Mouse (Mus musculus): ENCODE measurements around the gene Mroh3. TPM values are rescaled to one million over a fixed set of nuclear protein-coding genes. Genes with fewer than 3 reads are reported as not detected.

Mroh3 gene
- 0.91 TPM for polyA plus RNA-seq (2021)

DNA sequence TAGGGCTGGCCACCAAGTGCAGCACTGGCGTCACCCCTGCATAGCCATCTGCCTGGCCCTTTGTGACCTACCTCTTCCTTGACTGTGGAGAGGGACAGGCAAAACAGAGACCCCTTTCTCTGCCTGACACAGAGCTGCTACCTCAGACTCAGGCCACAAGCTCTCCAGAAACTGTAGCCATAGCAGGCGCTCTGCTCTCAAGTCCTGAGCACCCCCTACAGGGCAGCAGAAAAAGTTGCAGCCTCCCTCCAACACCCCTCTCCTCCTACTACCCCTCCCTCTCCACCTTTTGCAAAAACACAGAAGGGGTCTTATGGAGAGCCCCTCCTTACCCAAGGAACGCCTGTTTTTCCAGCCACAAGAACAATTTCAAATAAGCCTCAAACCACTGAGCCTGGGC, at the start of gene Mroh3:
Gene Mroh3 (minus strand): TSS at position 26 of the 400 bp plus-strand sequence.
- in situ Hi-C loops (cut with MboI; ENCODE audit: low pct_unique_long_range_greater_than_20kb): no loop called here
- no peaks in the 10 kb centered on the region for H3K27me3 ChIP-seq
- CTCF ChIA-PET: interaction anchor here (1.1 to 2.0 kb wide), 3 partner anchors 24 to 95 kb away, joined by 3 to 7 read pairs (median 4); no protein-coding TSS in a partner anchor
- no peak for TF ChIP-seq CTCF (IDR thresholded peaks at IDR 0.05)
- no peak for DNase-seq (ENCODE audit: low read depth, low spot score)
- POLR2A ChIA-PET: no interaction called here
- no peak for ATAC-seq

DNA sequence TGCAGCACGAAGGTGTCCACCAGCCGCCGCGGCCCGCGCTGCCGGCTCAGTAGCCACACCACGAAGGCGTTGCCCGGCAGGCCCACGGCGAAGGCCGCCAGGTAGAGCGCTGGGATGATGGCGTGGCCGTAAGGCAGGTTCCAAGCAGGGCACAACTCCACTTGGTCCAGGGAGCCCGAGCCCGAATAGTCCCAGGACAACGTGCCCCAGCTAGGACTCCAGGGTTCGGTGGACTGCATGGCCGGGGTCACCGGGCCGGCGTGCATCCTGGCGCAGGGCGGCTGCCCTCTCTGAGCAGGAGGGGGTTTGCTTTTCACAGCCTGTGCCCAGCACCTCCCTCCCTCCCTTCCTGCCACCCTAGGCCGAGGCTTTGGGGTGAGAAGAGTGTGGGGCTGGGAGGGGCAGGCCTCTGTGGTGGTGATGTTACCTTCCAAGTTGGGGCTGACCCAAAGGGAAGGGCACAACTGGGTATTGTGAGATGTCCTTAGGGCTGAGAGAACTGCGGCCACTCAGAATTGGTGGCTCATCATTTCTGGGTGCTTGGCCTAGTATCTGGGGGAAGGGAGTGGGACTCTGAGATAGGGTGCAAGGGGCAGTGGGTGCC, 48.1 kb upstream of the Mroh3 start, which contains the start of gene Gpr25:
Gene Gpr25 (minus strand): TSS at position 239 of the 604 bp plus-strand sequence.
- POLR2A ChIA-PET: no interaction called here
- H3K27me3 ChIP-seq: peaks cover 21% of the 10 kb centered on the region
- DNase-seq (ENCODE audit: low read depth, low spot score): no peak
- ATAC-seq: peak; percentile 13
- CTCF ChIA-PET: no interaction called here
- in situ Hi-C loops (cut with MboI; ENCODE audit: low pct_unique_long_range_greater_than_20kb): loop anchor here (5.0 kb wide), 1 partner anchor 88 kb away; no protein-coding TSS in a partner anchor
- TF ChIP-seq CTCF (IDR thresholded peaks at IDR 0.05): no peak

DNA sequence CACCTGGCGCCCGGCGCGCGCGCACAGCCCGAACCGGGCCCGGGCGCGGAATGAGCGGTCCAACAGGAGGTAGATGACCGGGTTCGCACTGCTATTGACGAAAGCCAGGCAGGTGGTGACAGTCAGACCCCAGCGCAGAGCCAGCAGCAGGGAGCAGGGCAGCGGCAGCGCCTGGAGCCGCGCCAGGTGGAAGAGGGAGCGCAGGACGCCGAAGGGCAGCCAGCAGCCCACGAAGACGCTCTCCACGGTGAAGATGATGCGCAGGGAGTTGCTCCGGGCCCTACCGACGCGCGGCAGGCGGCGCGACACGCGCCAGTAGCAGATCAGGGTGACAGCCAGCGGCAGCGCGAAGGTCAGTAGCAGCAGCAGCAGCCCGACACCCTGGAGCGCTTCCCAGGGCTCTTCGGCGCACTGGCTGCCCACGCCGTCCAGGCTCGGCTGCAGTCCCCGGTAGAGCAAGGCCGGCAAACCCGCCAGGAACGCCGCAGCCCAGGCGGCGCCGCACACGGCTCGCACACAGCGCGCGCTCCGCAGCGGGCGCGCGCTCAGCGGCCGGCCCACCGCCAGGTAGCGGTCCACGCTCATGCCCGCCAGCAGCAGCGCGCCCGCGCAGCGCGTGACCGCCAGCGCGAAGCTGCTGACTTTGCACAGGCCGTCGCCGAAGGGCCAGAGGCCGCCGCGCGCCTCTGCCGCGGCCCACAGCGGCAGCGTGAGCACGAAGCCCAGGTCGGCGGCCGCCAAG, 47.4 kb upstream of the Mroh3 start:
- in situ Hi-C loops (cut with MboI; ENCODE audit: low pct_unique_long_range_greater_than_20kb): loop anchor here (5.0 kb wide), 1 partner anchor 88 kb away; no protein-coding TSS in a partner anchor
- DNase-seq (ENCODE audit: low read depth, low spot score) (no peak), ATAC-seq (peak; percentile 36)
- no peak for TF ChIP-seq CTCF (IDR thresholded peaks at IDR 0.05)
- CTCF ChIA-PET: no interaction called here
- POLR2A ChIA-PET: no interaction called here
- peaks cover 21% of the 10 kb centered on the region for H3K27me3 ChIP-seq

- no peak for ATAC-seq
- POLR2A ChIA-PET: no interaction called here
These were observed 46.9 kb upstream of the Mroh3 start for GRCm38 (mm10) chr1:136259543-136259892.

GRCm38 (mm10) chr1:136258495-136258894, 45.9 kb upstream of the Mroh3 start:
- in situ Hi-C loops (cut with MboI; ENCODE audit: low pct_unique_long_range_greater_than_20kb): no loop called here
- ChIA-PET POLR2A (no interaction called here), CTCF (interaction anchor here (1.1 kb wide), 1 partner anchor 16 kb away, joined by 3 read pairs; no protein-coding TSS in a partner anchor)
- no peak for ATAC-seq
- no peak for TF ChIP-seq CTCF (IDR thresholded peaks at IDR 0.05)
- H3K27me3 ChIP-seq: peaks cover 21% of the 10 kb centered on the region
- no peak for DNase-seq (ENCODE audit: low read depth, low spot score)

More at GRCm38 (mm10) chr1:136259543-136259892, 46.9 kb upstream of the Mroh3 start:
- CTCF ChIA-PET: no interaction called here
- DNase-seq (ENCODE audit: low read depth, low spot score): no peak
- in situ Hi-C loops (cut with MboI; ENCODE audit: low pct_unique_long_range_greater_than_20kb): no loop called here
- no peak for TF ChIP-seq CTCF (IDR thresholded peaks at IDR 0.05)
- peaks cover 21% of the 10 kb centered on the region for H3K27me3 ChIP-seq

DNA sequence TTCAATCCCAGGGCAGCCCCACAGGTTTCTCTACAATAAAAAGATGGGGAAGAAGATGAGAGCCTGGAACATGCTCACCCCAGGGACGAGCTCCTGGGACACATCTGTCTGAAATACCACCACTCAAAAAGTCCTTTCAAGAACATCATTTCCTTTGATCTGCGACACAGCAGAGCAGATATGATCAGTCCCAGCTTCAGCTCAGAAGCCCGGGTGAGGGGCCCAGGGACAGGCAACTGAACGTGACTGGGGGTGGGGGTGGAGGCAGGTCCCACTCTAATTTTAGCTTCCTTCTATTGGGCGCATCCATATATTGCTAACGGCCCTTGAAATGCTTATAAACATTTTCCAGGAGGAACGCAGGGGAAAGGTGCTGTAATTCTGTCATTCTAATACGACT, 43.0 kb upstream of the Mroh3 start:
- peaks cover 21% of the 10 kb centered on the region for H3K27me3 ChIP-seq
- TF ChIP-seq CTCF (IDR thresholded peaks at IDR 0.05): no peak
- ATAC-seq (no peak), DNase-seq (ENCODE audit: low read depth, low spot score) (no peak)
- in situ Hi-C loops (cut with MboI; ENCODE audit: low pct_unique_long_range_greater_than_20kb): no loop called here
- CTCF ChIA-PET: no interaction called here
- POLR2A ChIA-PET: no interaction called here

DNA sequence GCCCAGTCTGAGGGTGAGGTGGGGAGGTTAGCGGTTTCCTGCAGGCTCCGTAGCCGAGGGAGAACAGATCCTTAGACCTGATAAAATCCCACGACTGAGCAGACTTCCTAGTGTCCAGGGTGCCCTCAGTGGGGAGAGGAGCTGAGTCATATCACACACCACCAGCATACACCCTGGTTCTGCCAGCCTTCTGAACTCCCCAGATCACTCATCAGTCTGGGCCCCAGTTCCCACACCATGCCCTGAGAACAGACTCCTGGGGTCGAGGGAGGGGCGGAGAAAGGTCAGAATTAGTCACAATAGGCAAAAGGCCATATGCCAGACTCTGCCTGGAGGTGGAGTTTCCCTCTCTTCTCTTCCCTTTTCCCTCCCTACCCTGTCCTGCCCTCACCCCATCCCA, 42.5 kb upstream of the Mroh3 start:
- no peak for TF ChIP-seq CTCF (IDR thresholded peaks at IDR 0.05)
- DNase-seq (ENCODE audit: low read depth, low spot score): no peak
- peaks cover 21% of the 10 kb centered on the region for H3K27me3 ChIP-seq
- ATAC-seq: no peak
- ChIA-PET CTCF (no interaction called here), POLR2A (no interaction called here)
- in situ Hi-C loops (cut with MboI; ENCODE audit: low pct_unique_long_range_greater_than_20kb): no loop called here

GRCm38 (mm10) chr1:136254503-136255065, 42.0 kb upstream of the Mroh3 start:
- DNase-seq (ENCODE audit: low read depth, low spot score) (no peak), ATAC-seq (no peak)
- CTCF ChIA-PET: no interaction called here
- in situ Hi-C loops (cut with MboI; ENCODE audit: low pct_unique_long_range_greater_than_20kb): no loop called here
- no peak for TF ChIP-seq CTCF (IDR thresholded peaks at IDR 0.05)
- H3K27me3 ChIP-seq: peaks cover 15% of the 10 kb centered on the region
- POLR2A ChIA-PET: interaction anchor here (1.0 kb wide), 1 partner anchor 11 kb away, joined by 3 read pairs; no protein-coding TSS in a partner anchor

DNA sequence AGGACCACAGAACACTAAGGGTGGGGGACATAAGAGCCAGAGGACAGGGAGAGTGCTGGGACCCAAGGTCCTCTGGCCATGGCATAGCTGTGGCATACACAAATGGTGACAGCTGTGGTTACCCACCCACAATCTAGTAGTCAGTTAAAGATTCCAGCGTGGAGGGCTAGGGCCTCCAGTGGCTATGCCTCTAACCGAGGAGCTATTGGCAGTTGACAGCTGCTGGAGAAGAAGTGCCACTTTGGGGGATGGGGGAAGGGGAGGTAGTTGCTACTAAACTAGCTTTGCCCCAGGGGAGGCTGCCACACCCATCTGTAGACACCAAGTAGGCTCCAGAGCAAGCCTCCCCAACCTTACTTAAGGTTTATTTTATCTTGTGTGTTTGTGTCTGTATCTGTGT, 40.8 kb upstream of the Mroh3 start:
- no peak for ATAC-seq
- TF ChIP-seq CTCF (IDR thresholded peaks at IDR 0.05): no peak
- peaks cover 12% of the 10 kb centered on the region for H3K27me3 ChIP-seq
- ChIA-PET POLR2A (interaction anchor here (0.7 to 1.1 kb wide), 3 partner anchors 12 to 433 kb away, joined by 3 to 4 read pairs (median 4); no protein-coding TSS in a partner anchor), CTCF (interaction anchor here (1.9 kb wide), 1 partner anchor 12 kb away, joined by 6 read pairs; no protein-coding TSS in a partner anchor)
- in situ Hi-C loops (cut with MboI; ENCODE audit: low pct_unique_long_range_greater_than_20kb): no loop called here
- no peak for DNase-seq (ENCODE audit: low read depth, low spot score)

DNA sequence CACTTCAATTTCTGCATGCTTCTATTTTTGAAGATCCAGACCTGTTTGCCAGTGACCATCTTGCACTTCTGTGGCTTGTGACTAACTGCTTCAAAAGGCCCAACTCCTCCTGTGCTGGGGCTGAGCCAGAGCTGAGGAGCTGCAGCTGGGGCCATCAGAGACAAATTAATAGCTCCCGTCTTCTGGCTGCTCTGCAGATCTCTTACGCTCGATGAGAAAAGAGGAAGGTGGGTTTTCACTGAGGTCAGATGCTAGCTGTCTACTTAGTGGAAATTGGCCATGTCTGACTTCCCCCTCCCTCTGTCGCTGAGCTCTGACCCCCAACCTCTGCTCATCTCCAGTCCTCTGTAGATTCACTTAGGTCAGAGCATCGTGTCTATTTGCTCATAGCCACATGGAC, 37.0 kb upstream of the Mroh3 start:
- ATAC-seq: no peak
- TF ChIP-seq CTCF (IDR thresholded peaks at IDR 0.05): no peak
- in situ Hi-C loops (cut with MboI; ENCODE audit: low pct_unique_long_range_greater_than_20kb): no loop called here
- no peaks in the 10 kb centered on the region for H3K27me3 ChIP-seq
- POLR2A ChIA-PET: interaction anchor here (0.5 kb wide), 1 partner anchor 210 kb away, joined by 3 read pairs; no protein-coding TSS in a partner anchor
- no peak for DNase-seq (ENCODE audit: low read depth, low spot score)
- CTCF ChIA-PET: no interaction called here

- DNase-seq (ENCODE audit: low read depth, low spot score) (no peak), ATAC-seq (no peak)
- no peak for TF ChIP-seq CTCF (IDR thresholded peaks at IDR 0.05)
- H3K27me3 ChIP-seq: no peaks in the 10 kb centered on the region
- ChIA-PET CTCF (interaction anchor here (1.4 kb wide), 1 partner anchor 14 kb away, joined by 4 read pairs; no protein-coding TSS in a partner anchor), POLR2A (interaction anchor here (0.9 kb wide), 1 partner anchor 14 kb away, joined by 3 read pairs; the partner anchor contains the start of gene Inava)
- in situ Hi-C loops (cut with MboI; ENCODE audit: low pct_unique_long_range_greater_than_20kb): no loop called here
These were observed 34.8 kb upstream of the Mroh3 start for GRCm38 (mm10) chr1:136247393-136247792.
